In the genomic region with DNA sequence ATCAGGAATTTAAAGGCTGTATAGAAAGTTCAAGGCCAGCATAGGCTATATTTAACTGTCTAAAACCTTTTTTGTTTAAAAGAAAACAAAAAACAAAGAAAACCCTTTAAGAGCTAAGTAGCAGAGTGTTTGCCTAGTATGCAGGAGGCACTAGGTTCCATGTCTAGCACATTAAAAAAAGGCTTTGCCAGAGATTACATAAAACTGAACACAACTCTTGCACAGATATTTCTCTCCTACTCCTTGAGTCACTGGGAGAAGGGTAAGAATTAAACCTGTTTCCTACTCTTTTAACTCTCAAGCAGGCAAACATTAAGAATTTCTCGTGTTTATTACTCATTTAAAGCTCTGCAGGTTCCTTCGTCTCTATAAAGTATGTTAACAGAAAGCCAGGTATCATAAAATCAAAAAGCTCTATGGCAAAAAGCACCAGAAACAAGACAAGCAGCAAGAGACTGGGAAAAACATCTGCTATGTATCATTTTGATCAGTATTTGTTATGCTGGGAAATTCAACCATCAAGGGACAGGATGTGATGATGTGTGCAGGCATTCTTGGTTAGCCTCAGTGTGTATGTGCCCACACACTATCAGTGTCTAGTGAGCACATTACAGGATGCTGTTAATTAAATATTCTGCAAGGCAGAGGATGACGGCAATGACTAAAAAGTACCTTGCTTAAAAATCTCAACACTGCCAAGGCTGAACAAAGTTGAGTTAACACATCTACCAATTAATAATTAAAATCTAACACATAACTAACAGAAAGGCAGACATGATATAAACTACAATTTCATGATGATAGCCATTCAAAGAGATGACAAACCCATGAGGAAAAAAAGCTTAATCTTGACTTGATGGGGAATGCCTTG, we compare ENCODE assay signal across 15 mouse cellular contexts. TPM values are rescaled to one million over a fixed set of nuclear protein-coding genes. Genes with fewer than 3 reads are reported as not detected.
DNase-seq lines count a peak whose midpoint lies in the region; ATAC-seq and TF ChIP-seq lines count a peak whose summit lies in the region.
"Had no signal": no experiment of that assay in that cellular context is flagged by ENCODE, and none has a peak within 500 bp of the region (broad histone marks: within the 10 kb centered on the region; RNA-seq: fewer than 3 reads in every experiment).

No protein-coding gene starts in this region.

- WGBS in kidney, embryonic 16.5 days = 69% methylated on average over 3 of the region's 3 CpGs
- 78% methylated on average over 3 of the region's 3 CpGs for WGBS in hindbrain, embryonic 16.5 days

- no peak overlapping the region for H3K4me3 ChIP-seq in kidney, embryonic 16.5 days (ENCODE audit: low read length)
- H3K4me3 ChIP-seq in cortical plate, adult 2 months (ENCODE audit: insufficient read depth, low read length) = no peak overlapping the region
- H3K4me3 ChIP-seq in hindbrain, embryonic 16.5 days (ENCODE audit: low read length) = no peak overlapping the region
- H3K4me3 ChIP-seq: heart, adult 2 months; limb, embryonic 13.5 days had no signal

- peak; percentile 10 for DNase-seq in kidney, postnatal 14 days
- peak; percentile 61 for DNase-seq in 3T3-L1 (ENCODE audit: low read depth, low spot score)
- DNase-seq in CD4-positive, CD25-positive, alpha-beta regulatory T cell, adult 2 months (ENCODE audit: low read depth, low spot score) = peak; percentile 83
- DNase-seq in heart, adult 8-10 months (ENCODE audit: low spot score) = no peak
- DNase-seq: adrenal gland, postnatal 25 days; cerebellum, adult 2 months; forebrain, postnatal 0 days; heart, adult 2 months; lung, postnatal 4 days; retina, postnatal 1 day; thymus, postnatal 4 days had no signal

- no peaks in the 10 kb centered on the region for H3K27me3 ChIP-seq in kidney, embryonic 16.5 days (ENCODE audit: insufficient read depth, low read length)
- no peaks in the 10 kb centered on the region for H3K27me3 ChIP-seq in hindbrain, embryonic 16.5 days (replicated peaks; ENCODE audit: control insufficient read depth, insufficient read depth, low read length)
- H3K27me3 ChIP-seq: limb, embryonic 13.5 days had no signal

- no peak for TF ChIP-seq POLR2A in cortical plate, adult 2 months (IDR thresholded peaks at IDR 0.05; ENCODE audit: extremely low read depth, insufficient read depth, low read length)

- no peak for TF ChIP-seq CTCF in cortical plate, adult 2 months (IDR thresholded peaks at IDR 0.05; ENCODE audit: extremely low read depth, insufficient read depth, low read length)

- H3K36me3 ChIP-seq in kidney, embryonic 16.5 days (ENCODE audit: insufficient read depth, low read length) = peaks cover 34% of the 10 kb centered on the region
- peaks cover 20% of the 10 kb centered on the region for H3K36me3 ChIP-seq in hindbrain, embryonic 16.5 days (ENCODE audit: control insufficient read depth, insufficient read depth, low read length)

- H3K4me2 ChIP-seq in kidney, embryonic 16.5 days (replicated peaks; ENCODE audit: low read depth, low read length) = no peak overlapping the region
- no peak overlapping the region for H3K4me2 ChIP-seq in hindbrain, embryonic 16.5 days (ENCODE audit: low read length)
- H3K4me2 ChIP-seq: limb, embryonic 13.5 days had no signal

- peaks cover 5% of the 10 kb centered on the region; the same call in 1 of the 2 replicates for H3K4me1 ChIP-seq in kidney, embryonic 16.5 days (ENCODE audit: insufficient read depth, low read length)
- peaks cover 1% of the 10 kb centered on the region; the same call in 1 of the 2 replicates for H3K4me1 ChIP-seq in cortical plate, adult 2 months (ENCODE audit: control insufficient read depth, insufficient read depth, low read length)
- no peaks in the 10 kb centered on the region for H3K4me1 ChIP-seq in hindbrain, embryonic 16.5 days (ENCODE audit: control insufficient read depth, insufficient read depth, low read depth, low read length)

- no peak overlapping the region for H3K27ac ChIP-seq in kidney, embryonic 16.5 days (ENCODE audit: low read length)
- H3K27ac ChIP-seq in cortical plate, adult 2 months (ENCODE audit: insufficient read depth, low read length) = peak overlapping the region; percentile 42; the same call in 1 of the 2 replicates
- no peak overlapping the region for H3K27ac ChIP-seq in hindbrain, embryonic 16.5 days (ENCODE audit: low read depth, low read length)
- H3K27ac ChIP-seq: heart, adult 2 months; limb, embryonic 13.5 days had no signal

- ATAC-seq in kidney, embryonic 16.5 days (ENCODE audit: low FRiP score, low TSS enrichment) = no peak
- ATAC-seq in hindbrain, embryonic 16.5 days = no peak
- ATAC-seq: forebrain, postnatal 0 days had no signal

- no peaks in the 10 kb centered on the region for H3K9me3 ChIP-seq in kidney, embryonic 16.5 days (ENCODE audit: low read length)
- H3K9me3 ChIP-seq in hindbrain, embryonic 16.5 days (ENCODE audit: control insufficient read depth, low read length) = no peaks in the 10 kb centered on the region
- H3K9me3 ChIP-seq: limb, embryonic 13.5 days had no signal

- no peak overlapping the region for H3K9ac ChIP-seq in kidney, embryonic 16.5 days (replicated peaks; ENCODE audit: low read length)
- no peak overlapping the region for H3K9ac ChIP-seq in hindbrain, embryonic 16.5 days (ENCODE audit: low read depth, low read length)
- H3K9ac ChIP-seq: forebrain, postnatal 0 days; limb, embryonic 13.5 days had no signal

RNA-seq across cellular contexts. Expression of gene Ccl25, which starts 11.5 kb away (rescaled TPM):
- polyA plus RNA-seq in kidney, embryonic 16.5 days (2015; fragmentation: Nextera tagmentation; extraction: Ambion mirVana) = 15.5 and 20.6 TPM in 2 replicates
- polyA plus RNA-seq in cortical plate, adult 2 months (2012; rRNA removed) = 16.1 and 16.4 TPM in 2 replicates
- polyA plus RNA-seq in hindbrain, embryonic 16.5 days (2015; fragmentation: Nextera tagmentation; extraction: Ambion mirVana) = 15.5 and 17.2 TPM in 2 replicates
- total RNA-seq in heart, adult 8-10 months (2022) = 1 to 10 TPM; 2.6 to 5.1 (median 3.4) TPM

RNA-seq across cellular contexts. Expression of gene Elavl1, which starts 11.7 kb away (rescaled TPM):
- 231 and 245 TPM in 2 replicates for polyA plus RNA-seq in kidney, embryonic 16.5 days (2015; fragmentation: Nextera tagmentation; extraction: Ambion mirVana)
- 35.1 and 35.6 TPM in 2 replicates for polyA plus RNA-seq in cortical plate, adult 2 months (2012; rRNA removed)
- polyA plus RNA-seq in hindbrain, embryonic 16.5 days (2015; fragmentation: Nextera tagmentation; extraction: Ambion mirVana) = 80.6 and 94.9 TPM in 2 replicates
- 10 to 100 TPM; 50.2 to 59.6 (median 53.7) TPM for total RNA-seq in heart, adult 8-10 months (2022)

RNA-seq across cellular contexts. Expression of gene Timm44, which starts 37.8 kb away (rescaled TPM):
- polyA plus RNA-seq in kidney, embryonic 16.5 days (2015; fragmentation: Nextera tagmentation; extraction: Ambion mirVana) = 76.8 and 86.1 TPM in 2 replicates
- polyA plus RNA-seq in cortical plate, adult 2 months (2012; rRNA removed) = 92.9 and 111 TPM in 2 replicates
- 43.6 and 51.9 TPM in 2 replicates for polyA plus RNA-seq in hindbrain, embryonic 16.5 days (2015; fragmentation: Nextera tagmentation; extraction: Ambion mirVana)
- total RNA-seq in heart, adult 8-10 months (2022) = 100 to 1,000 TPM in 2 of 4 experiments, 10 to 100 TPM in 2; 94.0 to 109 (median 101) TPM

RNA-seq across cellular contexts. Expression of gene Ctxn1, which starts 54.4 kb away (rescaled TPM):
- 109 and 118 TPM in 2 replicates for polyA plus RNA-seq in kidney, embryonic 16.5 days (2015; fragmentation: Nextera tagmentation; extraction: Ambion mirVana)
- polyA plus RNA-seq in cortical plate, adult 2 months (2012; rRNA removed) = 1,021 and 1,048 TPM in 2 replicates
- 278 and 289 TPM in 2 replicates for polyA plus RNA-seq in hindbrain, embryonic 16.5 days (2015; fragmentation: Nextera tagmentation; extraction: Ambion mirVana)
- under 1 TPM; 0.37 to 0.87 (median 0.79) TPM for total RNA-seq in heart, adult 8-10 months (2022)
